Mouse (Mus musculus): ENCODE measurements around the gene Kif3a. TPM values are rescaled to one million over a fixed set of nuclear protein-coding genes. Genes with fewer than 3 reads are reported as not detected.

Gene Kif3a
- total RNA-seq (2021): 100 to 1,000 TPM; 137 to 147 TPM
- long read RNA-seq, experiment 1, transcript Kif3a-201 (17 exons, 2,290 nt): major isoform, 50 of 70 reads
- long read RNA-seq, experiment 1, partial matches to known transcripts: 7 of 70 reads
- long read RNA-seq, experiment 1, other reads (novel, unspliced or antisense): 13 of 70 reads
- long read RNA-seq, experiment 2, transcript Kif3a-201 (17 exons, 2,290 nt): major isoform, 23 of 51 reads
- long read RNA-seq, experiment 2, partial matches to known transcripts: 10 of 51 reads
- long read RNA-seq, experiment 2, other reads (novel, unspliced or antisense): 18 of 51 reads

DNA sequence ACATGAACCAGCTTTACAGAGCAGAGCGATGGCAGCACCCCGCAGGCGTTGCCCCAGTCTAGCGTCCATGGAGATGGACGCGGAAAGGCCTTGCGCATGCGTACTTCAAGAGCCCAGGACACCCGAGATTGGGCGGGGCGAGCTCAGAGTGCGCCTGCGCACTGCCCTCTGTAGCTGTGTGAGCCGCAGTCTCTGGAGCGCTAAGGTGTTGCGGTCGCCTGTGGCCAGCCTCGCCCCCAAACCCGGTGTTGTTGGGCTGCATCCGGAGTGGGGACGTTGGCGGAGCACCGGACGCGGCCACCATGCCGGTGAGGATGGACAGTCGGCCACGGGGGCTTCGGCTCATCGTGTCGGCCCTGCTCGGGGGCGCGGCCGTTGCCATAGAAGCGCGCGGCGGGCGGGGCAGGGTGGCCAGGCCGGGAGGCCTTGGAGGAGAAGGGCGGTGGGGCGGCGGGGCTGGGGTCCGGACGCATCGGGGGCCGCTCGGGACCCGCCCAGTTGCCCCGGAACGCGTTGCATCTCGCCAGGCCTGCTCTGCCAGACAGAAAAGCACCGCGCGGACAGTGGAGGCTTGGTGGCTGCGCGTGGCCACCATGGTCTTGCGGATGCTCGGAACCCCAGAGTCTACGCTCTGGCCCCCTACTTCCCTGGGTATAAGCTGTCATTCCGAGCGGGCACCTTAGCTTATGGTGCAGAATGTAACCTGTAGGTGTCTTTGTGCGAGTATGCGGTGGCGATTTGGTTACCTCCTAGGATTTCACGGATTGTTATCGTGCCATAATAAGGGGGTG, at the start of gene Kif3a:
Kif3a (plus strand) TSS at position 156 of the 791 bp plus-strand sequence.
- peak; percentile 95 to 96 for DNase-seq (ENCODE audit: low spot score in 2 of 2)
- intact Hi-C loops (cut with DNase I): loop anchor here (5.0 kb wide), 1 partner anchor 75 kb away; no protein-coding TSS in a partner anchor

DNA sequence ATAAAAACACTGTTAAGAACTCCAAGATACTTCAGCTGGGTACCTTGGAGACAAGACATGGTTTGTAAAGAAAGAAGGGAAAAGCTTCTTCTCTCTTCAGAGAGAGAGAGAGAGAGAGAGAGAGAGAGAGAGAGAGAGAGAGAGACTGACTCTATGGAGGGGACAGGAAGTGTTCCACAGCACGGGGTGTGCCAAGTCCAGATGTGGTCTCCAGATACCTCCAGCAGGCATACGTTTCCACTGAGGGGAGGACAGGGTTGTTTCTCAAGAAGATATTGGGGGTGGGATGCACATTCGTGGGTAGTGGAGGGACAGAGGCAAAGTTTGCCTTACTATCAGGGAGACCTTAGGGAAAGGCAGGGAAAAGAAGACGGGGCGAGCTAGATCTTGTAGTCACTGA, 48.4 kb upstream of the Kif3a start:
- intact Hi-C loops (cut with DNase I): no loop called here

GRCm38 (mm10) chr11:53519207-53520121, 47.7 kb upstream of the Kif3a start, which contains the start of gene Sept8:
TSS of gene Sept8 (plus strand) at chr11:53519257.
- peak in 1 of 2 experiments; percentile 66 for DNase-seq (ENCODE audit: low spot score in 2 of 2)
- intact Hi-C loops (cut with DNase I): loop anchor here (2.0 kb wide), 1 partner anchor 49 kb away; the partner anchor contains the start of gene Gm9837

More for the DNA sequence above, 48.4 kb upstream of the Kif3a start:
- no peak for DNase-seq (ENCODE audit: low spot score in 2 of 2)

- peak; percentile 70 to 82 for DNase-seq (ENCODE audit: low spot score in 2 of 2)
- intact Hi-C loops (cut with DNase I): loop anchor here (2.0 kb wide), 1 partner anchor 50 kb away; the partner anchor contains the start of gene Gm9837
Observed at GRCm38 (mm10) chr11:53520122-53520978, 46.8 kb upstream of the Kif3a start.

GRCm38 (mm10) chr11:53521120-53521820, 45.9 kb upstream of the Kif3a start:
- intact Hi-C loops (cut with DNase I): loop anchor here (2.0 kb wide), 1 partner anchor 50 kb away; the partner anchor contains the start of gene Gm9837
- DNase-seq (ENCODE audit: low spot score in 2 of 2): peak in 1 of 2 experiments; percentile 65

DNA sequence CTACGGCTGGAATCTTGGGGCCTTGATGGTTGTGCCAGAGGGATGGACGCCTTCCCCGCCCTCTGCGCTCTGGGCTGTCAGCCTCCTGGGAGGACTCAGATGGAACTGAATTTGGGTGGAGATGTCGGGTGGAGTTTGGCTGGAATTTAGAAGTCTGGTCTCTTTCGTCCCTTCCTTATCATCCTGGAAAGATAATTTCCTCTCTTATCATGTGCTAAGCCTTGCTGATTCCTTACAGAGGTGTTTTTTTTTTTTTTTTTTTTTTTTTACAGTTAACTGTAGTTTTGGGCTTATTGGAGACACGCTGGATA, 45.4 kb upstream of the Kif3a start:
- intact Hi-C loops (cut with DNase I): loop anchor here (2.0 kb wide), 1 partner anchor 51 kb away; the partner anchor contains the start of gene Gm9837

DNA sequence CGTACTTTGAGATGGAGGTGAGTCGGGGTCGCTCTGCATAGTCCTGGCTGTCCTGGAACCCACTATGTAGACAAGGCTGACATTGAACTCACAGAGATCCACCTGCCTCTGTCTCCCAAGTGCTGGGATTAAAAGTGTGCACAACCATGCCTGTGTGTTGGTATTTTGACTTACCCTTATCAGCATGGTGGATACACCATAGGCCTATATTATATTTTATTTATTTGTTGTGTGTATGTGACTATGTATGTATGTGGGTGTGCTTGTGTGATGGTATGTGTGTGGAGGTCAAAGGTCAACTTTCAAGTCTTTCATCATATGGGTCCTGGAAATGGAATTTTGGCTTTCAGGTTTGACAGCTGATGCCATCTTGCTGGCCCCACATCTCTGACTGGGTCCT, 44.8 kb upstream of the Kif3a start:
- no peak for DNase-seq (ENCODE audit: low spot score in 2 of 2)
- intact Hi-C loops (cut with DNase I): no loop called here

More for the DNA sequence above, 45.4 kb upstream of the Kif3a start:
- DNase-seq (ENCODE audit: low spot score in 2 of 2): no peak

GRCm38 (mm10) chr11:53522930-53523329, 44.2 kb upstream of the Kif3a start:
- intact Hi-C loops (cut with DNase I): no loop called here
- peak; percentile 75 to 89 for DNase-seq (ENCODE audit: low spot score in 2 of 2)

GRCm38 (mm10) chr11:53523545-53524405, 43.4 kb upstream of the Kif3a start:
- intact Hi-C loops (cut with DNase I): no loop called here
- DNase-seq (ENCODE audit: low spot score in 2 of 2): no peak

- intact Hi-C loops (cut with DNase I): no loop called here
- DNase-seq (ENCODE audit: low spot score in 2 of 2): peak in 1 of 2 experiments; percentile 58
Observed at GRCm38 (mm10) chr11:53524905-53525304, 42.3 kb upstream of the Kif3a start.

GRCm38 (mm10) chr11:53525461-53525860, 41.7 kb upstream of the Kif3a start:
- intact Hi-C loops (cut with DNase I): no loop called here
- no peak for DNase-seq (ENCODE audit: low spot score in 2 of 2)

GRCm38 (mm10) chr11:53528397-53529252, 38.6 kb upstream of the Kif3a start:
- intact Hi-C loops (cut with DNase I): no loop called here

GRCm38 (mm10) chr11:53529253-53529557, 38.0 kb upstream of the Kif3a start:
- DNase-seq (ENCODE audit: low spot score in 2 of 2): peak; percentile 60 to 62
- intact Hi-C loops (cut with DNase I): no loop called here

More at GRCm38 (mm10) chr11:53528397-53529252, 38.6 kb upstream of the Kif3a start:
- DNase-seq (ENCODE audit: low spot score in 2 of 2): no peak

GRCm38 (mm10) chr11:53530001-53530400, 37.2 kb upstream of the Kif3a start:
- intact Hi-C loops (cut with DNase I): no loop called here
- DNase-seq (ENCODE audit: low spot score in 2 of 2): no peak

DNA sequence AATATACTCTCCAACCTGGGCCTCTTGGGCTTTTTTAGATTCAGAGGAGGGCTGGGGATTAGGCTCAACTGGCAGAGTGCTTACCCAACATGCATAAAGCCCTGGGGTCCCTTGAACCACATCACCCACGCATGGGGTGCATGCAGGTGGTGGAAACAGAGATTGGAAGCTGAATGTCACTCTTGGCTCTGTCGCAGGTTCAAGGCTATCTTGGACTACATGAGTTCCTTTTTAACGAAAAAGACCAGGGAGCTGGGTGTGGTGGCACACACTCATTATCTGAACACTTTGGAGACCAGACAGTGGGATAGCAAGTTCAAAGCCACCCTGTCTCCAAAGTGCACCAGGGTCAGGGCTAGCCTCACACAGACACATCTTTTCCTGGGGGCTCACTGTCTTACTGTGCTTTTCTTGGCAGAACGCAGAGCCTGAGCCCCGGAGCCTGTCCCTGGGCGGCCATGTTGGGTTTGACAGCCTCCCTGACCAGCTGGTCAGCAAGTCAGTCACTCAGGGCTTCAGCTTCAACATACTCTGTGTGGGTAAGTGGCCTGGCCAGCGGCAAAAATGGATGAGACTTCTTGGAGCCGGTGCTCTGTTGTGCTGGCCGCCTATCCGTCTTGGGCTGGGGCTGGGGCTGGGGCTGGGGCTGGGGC, 35.5 kb upstream of the Kif3a start:
- no peak for DNase-seq (ENCODE audit: low spot score in 2 of 2)
- intact Hi-C loops (cut with DNase I): no loop called here

GRCm38 (mm10) chr11:53532231-53532620, 35.0 kb upstream of the Kif3a start:
- intact Hi-C loops (cut with DNase I): no loop called here

More at GRCm38 (mm10) chr11:53532231-53532620, 35.0 kb upstream of the Kif3a start:
- no peak for DNase-seq (ENCODE audit: low spot score in 2 of 2)

All from left cerebral cortex, postnatal 14 days (tissue).